Mouse (Mus musculus) gastrocnemius, postnatal 10 days (tissue): Measurements from ENCODE around the gene Llgl2. TPM values are rescaled to one million over a fixed set of nuclear protein-coding genes. Genes with fewer than 3 reads are reported as not detected.

Experiments
- DNase-seq: peaks from one replicate; pipeline ENCODE4 v3.0.0; 2021; ENCODE audit warnings: mixed read lengths
- total RNA-seq, 2 experiments: library from RNA; stranded (reverse); gene quantifications; 2 replicates each; pipeline ENCODE4 v1.2.3; 2021

Llgl2 gene
- total RNA-seq, 2 experiments from 2014 or later: 16.5 to 17.4 TPM

DNA sequence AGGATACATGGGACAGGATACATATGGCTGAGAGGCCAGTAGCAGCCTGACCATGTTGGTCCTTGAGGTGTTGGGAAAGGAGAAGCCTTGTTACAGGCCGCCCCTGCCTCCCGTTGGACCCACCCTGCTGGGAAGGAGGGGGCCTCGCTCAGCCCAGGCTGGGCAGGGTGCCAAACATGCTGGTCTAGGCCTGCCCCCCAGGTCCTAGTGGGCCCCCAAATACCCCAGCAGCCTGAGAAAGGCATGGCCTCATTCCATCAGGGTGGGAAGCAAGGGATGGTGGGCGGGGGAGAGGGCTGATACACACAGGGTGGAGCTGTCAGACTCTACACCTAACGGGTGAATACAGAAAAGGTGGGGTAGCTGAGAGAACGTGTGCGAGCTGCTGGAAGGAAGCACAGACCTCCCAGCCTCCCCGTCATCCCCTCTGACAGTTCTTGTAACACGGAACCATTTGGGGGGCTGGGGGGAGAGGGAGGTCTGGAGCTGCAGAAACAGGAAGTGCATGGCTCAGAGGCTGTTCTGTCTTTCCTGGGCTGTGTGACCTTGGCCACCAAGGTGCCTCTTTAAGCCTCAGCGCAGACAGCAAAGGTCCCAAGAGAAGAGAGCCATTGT, 15.0 kb upstream of the Llgl2 start:
- peak; percentile 56 for DNase-seq

DNA sequence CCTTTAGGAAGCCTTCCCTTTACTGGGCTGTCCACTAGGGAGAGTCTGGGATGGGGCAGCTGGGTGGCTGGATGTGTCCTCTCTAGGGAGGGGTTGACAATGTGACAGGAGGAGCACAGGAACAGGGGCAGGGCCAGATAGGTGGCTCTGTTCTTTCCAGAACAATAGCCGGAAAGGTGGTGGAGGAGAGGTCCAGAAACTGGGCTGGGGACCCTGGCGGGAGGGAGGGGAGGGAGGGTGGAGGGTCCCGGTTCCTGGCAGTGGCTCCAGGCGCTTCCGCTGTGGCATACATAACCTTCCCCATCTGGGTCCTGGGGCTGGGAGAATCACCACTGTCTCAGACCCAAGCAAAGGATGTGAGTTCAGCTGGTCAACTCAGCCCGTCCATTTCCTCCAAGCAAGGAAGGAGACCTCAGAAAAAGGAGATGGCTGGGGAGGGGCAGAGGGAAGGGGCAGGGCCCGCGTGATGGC, 14.5 kb upstream of the Llgl2 start:
- no peak for DNase-seq

DNA sequence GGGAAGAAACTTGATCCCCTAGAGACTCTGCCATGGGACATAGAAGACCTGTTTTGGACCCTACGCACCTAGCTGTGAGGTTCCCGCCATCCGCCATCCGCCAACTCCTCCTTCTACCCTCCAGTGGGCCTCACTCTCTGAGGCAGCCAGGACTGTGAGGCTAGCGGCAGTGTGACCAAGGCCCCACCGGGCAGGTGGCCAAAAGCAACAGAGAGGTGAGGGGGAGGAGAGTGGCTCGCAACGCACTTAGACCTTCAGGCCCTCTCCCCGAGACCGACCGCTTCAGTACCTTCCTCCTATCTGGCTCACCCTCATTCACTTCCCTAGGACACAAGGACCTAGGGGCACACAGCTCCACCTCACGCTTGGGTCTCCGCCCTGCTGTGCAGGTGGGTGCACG, 13.5 kb upstream of the Llgl2 start:
- DNase-seq: no peak

DNA sequence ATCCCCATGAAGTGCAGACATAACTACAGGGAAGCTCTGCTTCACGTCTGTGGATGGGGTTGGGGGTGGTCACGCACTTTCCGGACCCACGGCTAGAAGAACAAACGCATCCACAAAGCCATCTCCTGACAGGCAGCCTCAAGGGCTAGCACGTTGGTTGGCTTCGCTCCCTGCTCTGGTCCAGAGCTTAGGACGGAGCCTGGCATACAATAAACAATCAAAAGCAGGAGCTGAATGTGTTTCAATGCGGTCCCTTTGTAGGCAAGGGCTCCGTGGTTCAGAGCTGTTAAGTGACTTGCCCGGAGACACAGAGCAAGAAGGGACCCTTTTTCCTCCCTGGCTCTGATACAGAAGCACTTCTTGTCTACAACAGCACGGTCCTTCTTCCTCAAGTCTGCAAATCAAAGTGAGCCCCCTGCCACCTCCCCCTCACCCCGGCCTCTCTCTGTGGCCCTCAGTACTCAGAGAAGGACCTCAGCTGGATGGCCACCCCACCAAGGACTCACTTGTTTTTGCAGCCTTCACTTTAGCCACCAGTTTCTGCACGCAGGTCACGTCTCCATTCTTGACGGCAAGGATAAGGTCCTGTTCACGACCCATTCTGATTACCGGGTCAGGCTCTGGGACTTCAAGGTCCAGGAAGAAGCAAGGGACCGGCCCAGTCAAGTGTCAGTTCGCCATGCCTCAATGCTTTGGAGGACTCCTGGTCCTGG, 12.3 kb upstream of the Llgl2 start:
- no peak for DNase-seq

DNA sequence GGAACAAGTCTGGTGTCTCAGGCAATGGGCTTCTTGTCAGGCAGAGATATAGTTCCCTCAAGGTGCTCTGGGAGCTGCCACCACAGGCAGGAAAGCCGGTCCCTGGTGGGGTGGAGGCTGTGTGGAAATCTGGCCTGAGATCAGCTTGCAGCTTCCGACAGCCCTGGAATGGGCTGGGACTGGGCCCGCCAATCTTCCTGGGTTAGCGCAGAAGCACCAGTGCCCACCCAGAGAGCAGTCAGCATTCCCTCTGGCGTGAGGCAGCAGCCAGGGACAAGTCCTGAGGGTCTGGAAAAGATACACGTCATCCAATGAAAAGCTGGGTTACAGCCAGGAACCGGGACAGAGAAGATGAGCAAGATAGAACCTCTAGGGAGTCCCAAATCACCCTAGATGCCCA, 11.8 kb upstream of the Llgl2 start:
- DNase-seq: no peak

DNA sequence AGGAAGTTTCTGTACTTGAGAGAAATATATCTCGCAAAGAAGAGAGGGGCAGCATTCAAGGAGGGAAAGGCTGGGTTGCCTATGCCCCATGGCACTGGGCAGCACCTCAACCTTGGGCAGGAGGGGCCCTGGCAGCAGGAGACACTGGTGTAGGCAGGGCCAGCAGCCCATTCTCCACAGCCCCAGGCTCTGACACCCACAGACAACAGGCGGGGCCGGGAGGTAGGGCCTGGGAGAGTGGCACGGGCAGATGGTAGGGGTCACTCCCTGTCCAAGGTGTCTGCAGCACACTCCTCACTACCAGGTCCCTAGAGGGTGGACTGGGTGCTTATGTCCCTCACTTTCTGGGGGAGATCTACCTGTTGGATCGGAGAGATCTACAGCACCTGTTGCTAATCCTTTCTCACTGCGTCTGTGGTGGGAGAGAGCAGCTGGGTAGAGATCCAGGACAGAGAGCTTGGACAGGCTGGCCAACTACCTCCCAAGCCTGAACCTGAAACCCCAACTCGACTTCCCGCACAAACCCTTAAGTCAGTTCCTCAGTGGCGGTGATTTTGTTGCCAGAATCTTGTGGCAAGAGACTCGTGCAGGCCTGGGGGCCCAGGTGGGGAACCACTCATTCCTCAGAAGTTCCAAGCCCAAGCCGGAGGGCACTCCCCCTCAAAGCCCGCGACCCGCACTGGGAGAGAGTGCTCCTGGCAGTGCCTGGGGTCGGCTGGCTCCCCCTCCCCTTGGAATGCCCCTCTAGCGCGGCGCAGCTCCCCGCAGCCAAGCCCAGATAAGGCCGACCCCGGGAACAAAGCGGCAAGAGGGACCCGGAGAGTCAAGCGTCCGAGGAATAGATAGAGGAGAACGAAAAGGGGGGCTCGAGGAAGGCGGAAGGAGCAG, 11.1 kb upstream of the Llgl2 start:
- peak; percentile 44 for DNase-seq

DNA sequence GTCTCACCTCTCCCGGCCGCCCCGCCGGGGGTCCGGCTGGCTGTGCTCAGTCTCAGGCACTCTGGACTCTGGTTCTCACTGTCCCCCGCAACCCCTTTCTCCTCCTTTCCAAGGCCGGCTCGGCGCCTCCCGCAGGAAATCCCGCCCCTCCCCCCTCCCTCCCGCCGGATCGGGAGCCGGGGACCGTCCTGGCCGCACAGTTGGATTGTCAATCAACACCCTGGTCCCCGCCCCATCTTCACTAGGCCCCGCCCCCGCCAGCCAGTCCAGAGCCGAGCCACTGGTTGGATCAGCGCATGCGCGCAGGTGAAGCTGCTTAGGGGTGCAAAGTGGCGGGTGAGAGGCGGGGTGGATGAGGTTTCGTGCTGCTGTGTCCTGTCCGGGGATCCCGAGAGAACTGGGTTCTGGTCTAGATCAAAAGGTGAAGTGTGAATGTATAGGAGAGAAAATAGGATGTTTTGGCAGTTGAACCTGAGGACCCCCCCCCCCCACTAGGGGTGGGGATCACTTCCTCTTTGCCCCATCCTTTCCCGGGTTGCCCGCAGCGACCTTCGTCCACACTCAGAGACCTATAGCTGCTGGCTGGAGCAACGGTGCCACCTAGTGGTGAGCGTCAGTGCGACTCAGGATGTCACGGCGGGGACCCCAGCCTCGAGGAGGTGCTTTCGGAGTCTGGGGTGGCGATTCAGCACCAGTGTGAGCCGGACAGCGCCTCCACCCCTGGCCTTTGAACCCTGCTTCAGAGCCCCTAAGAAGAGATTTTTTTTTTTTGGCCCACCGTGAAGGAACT, 10.1 kb upstream of the Llgl2 start, which contains the start of gene Caskin2:
TSS of gene Caskin2 (minus strand) at position 133 of the 790 bp plus-strand sequence.
- DNase-seq: peak; percentile 97

DNA sequence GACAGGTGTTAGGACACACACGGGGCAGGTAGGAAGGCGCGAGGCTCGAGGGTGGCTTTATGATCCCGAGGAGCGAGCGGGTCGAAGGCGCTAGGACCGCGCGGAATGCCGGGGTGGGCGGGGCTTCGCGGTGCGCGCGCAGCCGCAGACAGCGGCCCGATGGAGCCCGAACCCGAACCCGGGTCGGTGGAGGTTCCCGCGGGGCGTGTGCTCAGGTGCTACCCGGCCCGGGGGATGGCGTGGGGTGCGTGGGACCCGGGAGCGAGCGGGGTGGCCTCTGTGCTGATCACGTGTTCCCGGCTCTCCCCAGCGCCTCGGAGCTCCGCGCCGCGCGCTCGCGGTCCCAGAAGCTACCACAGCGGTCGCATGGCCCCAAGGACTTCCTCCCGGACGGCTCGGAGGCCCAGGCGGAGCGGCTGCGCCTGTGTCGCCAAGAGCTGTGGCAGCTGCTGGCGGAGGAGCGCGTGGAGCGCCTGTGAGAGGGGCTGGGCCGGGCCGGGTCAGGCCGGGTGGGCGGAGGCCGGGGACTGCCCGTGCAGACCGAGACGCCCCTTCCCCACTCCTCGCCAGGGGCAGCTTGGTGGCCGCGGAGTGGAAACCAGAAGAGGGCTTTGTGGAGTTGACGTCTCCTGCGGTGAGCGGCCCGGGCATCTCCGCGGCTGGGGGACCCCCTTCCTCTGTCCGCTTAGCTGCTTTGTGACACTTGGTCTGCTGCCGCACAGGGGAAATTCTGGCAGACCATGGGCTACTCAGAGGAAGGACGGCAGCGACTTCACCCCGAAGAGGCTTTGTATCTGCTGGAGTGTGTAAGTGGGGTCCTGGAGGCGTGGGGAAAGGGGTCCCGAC, 9.0 kb upstream of the Llgl2 start, which contains the start of gene Tsen54:
TSS of gene Tsen54 (plus strand) at position 120 of the 846 bp plus-strand sequence.
- DNase-seq: peak; percentile 92

DNA sequence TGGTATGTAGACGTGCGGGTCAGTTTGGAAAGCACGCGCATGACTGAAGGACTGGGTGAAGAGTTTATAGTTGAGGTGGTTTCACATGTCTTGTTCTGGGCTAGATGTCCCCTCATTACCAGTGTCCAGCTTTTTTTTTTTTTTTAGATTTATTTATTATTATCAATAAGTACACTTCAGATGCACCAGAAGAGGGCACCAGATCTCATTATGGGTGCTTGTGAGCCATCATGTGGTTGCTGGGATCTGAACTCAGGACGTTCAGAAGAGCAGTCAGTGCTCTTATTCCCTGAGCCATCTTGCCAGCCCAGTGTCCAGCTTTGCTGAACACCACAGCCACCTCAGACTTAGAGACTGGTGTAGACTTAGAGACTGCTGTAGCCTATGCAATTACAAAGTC, 6.5 kb upstream of the Llgl2 start:
- DNase-seq: no peak

DNA sequence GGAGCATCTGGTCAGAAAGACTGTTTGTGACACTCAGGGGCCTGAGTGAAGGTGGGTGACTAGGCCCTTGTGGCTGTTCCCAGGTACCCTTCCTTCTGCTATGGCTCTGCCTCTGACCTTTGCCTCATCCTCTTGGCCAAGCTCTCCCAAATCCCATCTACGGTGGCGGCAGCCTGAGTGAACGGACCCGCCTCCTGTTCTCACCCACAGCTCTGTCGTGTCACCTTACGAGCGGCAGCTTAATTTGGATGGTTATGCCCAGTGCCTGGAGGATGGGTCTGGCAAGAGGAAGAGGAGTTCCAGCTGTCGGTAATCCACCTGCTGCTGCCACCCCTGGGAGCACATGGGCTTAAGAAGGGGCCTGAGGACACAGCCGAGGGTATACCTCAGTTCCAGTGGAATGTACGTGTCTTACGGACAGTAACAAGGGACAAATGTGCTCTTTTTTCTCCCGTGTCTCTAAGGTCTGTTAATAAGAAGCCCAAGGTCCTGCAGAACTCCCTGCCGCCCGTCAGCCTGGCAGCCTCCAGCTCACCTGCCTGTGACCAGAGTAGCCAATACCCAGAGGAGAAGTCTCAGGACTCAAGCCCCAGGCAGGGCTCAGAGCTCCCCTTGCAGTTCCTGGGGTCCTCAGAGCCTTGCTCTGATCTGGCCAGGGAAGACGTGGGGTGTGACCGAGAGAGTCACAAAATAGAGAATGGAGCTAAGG, 3.8 kb upstream of the Llgl2 start:
- DNase-seq: no peak

DNA sequence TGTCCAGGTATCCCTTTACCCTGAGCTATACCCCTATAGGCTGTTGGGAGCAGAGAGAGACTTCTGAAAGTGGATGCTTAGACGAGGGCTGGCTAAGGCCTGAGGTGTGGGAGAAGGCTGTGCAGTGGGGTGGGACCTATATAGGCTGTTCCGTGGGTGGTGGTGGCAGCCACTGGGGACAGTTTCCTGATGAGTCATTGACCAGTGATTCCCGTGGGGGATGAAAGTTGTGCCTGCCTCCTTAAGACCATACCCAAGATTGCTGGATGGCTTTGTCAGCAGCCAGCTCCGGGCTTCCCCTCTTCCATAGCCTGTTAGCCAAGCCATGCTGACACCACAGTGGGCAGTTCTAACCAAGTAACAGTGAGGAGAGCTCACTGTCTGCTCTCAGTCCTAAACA, 2.8 kb upstream of the Llgl2 start:
- no peak for DNase-seq

DNA sequence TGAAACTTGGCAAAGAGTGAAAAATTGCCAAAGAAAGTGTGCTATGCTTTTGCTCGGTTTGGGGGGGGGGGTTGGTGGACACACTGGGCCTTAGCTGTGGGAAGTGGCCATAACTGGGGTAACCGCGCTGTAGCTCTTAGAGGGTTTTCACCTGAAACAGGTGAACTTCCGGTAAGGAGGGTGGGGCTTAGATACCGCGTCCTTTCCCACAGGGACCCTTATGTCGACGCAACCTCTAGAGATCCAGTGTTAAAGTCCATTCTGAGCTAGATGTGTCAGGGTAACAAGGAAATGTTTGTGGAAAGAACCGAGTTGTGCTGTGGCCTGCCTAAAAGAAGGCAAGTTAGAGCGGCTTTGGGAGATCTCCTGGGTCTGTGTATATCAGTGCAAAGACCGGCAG, 964 bp downstream of the Llgl2 start:
- DNase-seq: no peak

DNA sequence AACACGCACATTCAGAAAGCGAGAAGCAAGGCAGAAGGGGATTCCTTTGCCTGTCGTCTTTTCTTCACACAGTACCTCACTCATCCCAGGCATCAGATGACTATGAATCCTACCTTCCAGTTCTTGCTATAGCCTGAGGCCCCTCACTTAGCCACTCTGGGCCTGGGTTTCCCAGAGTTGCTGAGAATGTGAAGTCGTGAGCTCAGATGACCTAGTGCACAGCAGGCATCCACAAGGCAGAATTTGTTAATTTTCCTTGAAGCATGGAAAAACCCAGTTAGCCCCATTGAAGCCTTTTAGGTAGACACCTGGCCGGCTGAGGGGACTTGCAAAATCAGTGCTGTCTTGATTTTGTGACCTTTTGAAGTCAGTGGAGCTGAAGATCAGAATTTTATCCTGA, 2.6 kb downstream of the Llgl2 start:
- no peak for DNase-seq

DNA sequence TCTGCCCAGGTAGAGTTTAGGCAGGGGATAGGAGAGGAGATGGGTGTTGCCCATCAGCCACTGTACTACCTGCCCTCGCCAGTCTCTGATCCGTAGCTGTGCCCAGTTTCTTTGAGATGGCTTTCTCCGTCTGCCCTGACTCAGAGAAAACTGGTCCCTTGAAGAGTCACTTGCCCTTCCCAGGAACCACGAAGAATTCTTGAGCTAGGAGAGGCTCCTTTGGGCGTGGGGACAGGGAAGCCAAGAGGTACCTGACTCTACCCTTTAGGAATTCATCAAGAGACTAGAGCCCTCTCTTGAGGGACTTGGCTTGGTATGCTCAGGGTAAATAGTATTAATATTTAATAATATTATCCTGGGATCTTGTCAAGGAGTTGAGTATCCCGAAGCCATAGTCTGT, 3.8 kb downstream of the Llgl2 start:
- DNase-seq: no peak

DNA sequence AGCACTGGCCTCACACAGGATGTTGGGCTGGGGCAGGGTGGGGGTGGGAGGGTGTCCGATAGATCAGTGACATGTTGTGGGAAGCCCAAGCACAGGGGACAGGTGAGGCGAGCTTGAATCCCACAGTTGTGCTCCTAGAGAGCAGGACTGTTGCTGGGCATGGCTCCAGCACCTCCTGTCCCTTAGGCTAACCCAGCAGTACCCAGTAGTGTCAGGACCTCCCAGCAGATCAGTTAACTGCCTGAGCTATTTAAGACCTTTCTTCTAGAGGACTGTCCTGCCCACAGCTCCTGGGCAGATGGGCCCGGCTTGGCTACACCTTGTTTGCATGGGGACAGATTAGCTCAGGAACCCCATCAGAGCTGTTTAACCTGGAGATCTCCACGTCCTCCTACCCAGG, 5.2 kb downstream of the Llgl2 start:
- DNase-seq: peak; percentile 19

DNA sequence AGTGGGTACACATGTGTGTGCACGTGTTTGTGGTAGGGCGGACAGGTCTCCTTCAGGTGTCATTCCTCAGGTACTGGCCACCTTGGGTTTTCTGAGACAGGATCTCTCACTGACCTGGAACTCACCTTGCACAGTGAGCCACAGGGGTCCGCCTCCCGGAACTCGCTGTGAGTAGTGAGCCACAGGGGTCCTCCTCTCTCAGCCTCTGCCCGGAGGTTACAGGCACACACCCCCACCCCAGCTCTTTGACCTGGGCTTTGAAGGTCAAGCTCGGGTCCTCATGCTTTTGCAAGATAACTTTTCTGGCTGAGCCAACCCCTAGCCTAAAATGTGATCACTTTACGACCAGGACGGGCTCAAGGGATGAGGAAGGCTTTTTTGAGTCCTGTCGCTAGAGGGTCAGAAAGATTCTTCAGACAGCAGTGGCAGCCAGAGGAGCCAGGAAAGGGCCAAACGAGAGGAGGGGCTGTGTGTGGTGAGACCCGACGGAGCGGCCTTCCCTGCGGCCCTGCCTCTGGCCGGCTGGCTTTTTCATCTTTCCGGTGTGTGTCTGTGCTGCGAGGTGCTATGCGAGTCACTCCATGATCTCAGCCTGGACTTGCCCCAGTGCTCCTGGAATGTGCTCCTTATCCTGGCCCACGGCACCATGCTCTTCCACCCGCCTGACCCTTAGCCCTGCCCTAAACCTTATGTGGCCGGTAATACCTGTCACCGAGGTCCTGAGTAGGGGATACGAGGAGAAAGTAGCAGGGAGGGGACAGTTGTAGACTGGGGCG, 6.9 kb downstream of the Llgl2 start:
- no peak for DNase-seq

DNA sequence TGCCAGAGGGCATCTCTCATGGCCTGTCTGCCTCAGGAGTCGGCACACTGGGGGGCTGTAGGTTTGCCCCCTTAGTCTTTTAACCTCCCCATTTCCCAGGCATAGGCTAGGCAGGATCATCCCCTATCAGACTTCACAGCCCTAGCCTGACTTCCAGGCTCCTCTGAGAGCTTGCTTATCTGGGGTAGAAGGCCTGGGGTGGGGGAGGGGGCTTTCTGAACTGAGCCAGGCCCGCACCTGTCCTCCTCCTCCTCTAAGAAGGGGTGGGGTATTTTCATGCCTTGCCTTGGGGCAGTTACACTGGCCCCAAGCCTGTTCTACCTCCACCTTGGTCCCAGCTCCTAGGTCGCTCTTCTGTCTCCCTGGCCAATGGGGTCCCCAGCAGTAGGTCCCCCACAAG, 7.7 kb downstream of the Llgl2 start:
- no peak for DNase-seq

DNA sequence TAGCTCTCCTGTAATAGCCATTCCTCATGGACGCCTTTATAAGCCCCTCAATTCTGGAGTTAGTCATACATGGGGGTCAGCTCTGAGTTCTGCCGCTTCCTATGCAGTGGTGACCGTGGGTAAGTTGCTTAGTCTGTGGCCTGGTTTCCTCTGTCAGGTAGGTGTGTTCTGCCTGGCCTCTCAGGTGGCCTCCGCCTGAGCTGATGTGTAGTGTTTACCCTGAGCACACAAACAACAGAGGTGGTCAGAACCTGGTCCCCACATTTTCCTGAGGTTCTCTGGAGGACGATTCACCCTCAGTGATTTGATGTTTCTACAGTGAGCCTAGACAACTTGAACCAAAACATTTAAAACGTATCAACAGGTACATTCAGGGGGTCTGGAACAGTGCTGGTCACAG, 8.2 kb downstream of the Llgl2 start:
- no peak for DNase-seq

DNA sequence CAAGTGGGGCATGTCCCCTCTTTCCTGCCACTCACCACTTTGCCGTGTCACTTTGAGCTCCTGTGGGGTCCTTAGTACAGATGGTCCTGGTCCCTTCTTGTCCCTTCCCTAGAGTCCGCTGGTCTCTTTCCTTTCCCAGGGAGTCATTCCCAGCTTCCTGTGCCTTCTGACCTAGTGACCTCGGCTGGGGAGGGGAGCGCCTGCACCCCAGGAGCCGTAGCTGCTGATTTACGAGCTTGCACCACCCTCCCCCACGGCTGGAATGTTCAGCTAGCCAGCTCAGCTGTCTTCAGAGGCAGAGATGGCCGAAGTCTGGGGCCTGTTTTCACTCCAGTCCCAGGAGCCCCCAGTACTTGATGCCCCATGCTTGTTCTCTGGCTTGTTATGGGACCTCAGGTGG, 8.7 kb downstream of the Llgl2 start:
- peak; percentile 48 for DNase-seq
